Mouse (Mus musculus) heart, embryonic 11.5 days (tissue): ENCODE data around the gene Cds1. TPM values are rescaled to one million over a fixed set of nuclear protein-coding genes. Genes with fewer than 3 reads are reported as not detected.

Experiments
- ATAC-seq: fragments of 200-750 bp; cut with Nextera tagmentation; replicated peaks from 2 replicates; pipeline ENCODE4 v1.8.0; 2017; ENCODE audit warnings: moderate library complexity; ENCODE audit not compliant: insufficient number of reproducible peaks, low FRiP score, low TSS enrichment
- H3K27ac ChIP-seq: fragments of 300-500 bp; sonication (generic); 2 replicates; pipeline ENCODE4 v1.5.1; 2014; ENCODE audit warnings: mild to moderate bottlenecking, low read depth, low read length
- H3K27me3 ChIP-seq: fragments of 300-500 bp; sonication (generic); 2 replicates; pipeline ENCODE4 v1.6.1; 2014; ENCODE audit warnings: mild to moderate bottlenecking, low read length, mixed read lengths; ENCODE audit not compliant: control insufficient read depth, insufficient read depth
- H3K36me3 ChIP-seq: fragments of 300-500 bp; sonication (generic); 2 replicates; pipeline ENCODE4 v1.6.1; 2014; ENCODE audit warnings: mild to moderate bottlenecking, low read length, moderate library complexity, mixed read lengths; ENCODE audit not compliant: control insufficient read depth, insufficient read depth
- H3K4me1 ChIP-seq: fragments of 300-500 bp; sonication (generic); 2 replicates; pipeline ENCODE4 v1.6.1; 2014; ENCODE audit warnings: low read length; ENCODE audit not compliant: control insufficient read depth, insufficient read depth
- H3K4me2 ChIP-seq: fragments of 300-500 bp; sonication (generic); 2 replicates; pipeline ENCODE4 v1.6.1; 2014; ENCODE audit warnings: mild to moderate bottlenecking, moderate library complexity
- H3K4me3 ChIP-seq: fragments of 300-500 bp; sonication (generic); 2 replicates; pipeline ENCODE4 v1.5.1; 2014; ENCODE audit warnings: low read depth, low read length
- H3K9ac ChIP-seq: fragments of 300-500 bp; sonication (generic); 2 replicates; pipeline ENCODE4 v1.6.1; 2014; ENCODE audit warnings: mild to moderate bottlenecking, low read depth, low read length, moderate library complexity
- H3K9me3 ChIP-seq: fragments of 300-500 bp; sonication (generic); replicated peaks from 2 replicates; pipeline ENCODE4 v1.6.1; 2016; ENCODE audit warnings: low read length; ENCODE audit not compliant: control insufficient read depth
- WGBS: fragments of 180-500 bp; shearing (Covaris S2); extraction: QIAGEN DNeasy Blood & Tissue Kit; methylation state at CpG from one replicate; pipeline ENCODE4 v1.1.7; 2014; ENCODE audit not compliant: insufficient replicate concordance; 5-methylcytosine and 5-hydroxymethylcytosine counted together
- polyA plus RNA-seq: library from polyadenylated mRNA; unstranded; fragments of >200 nt; fragmentation: Nextera tagmentation; extraction: Ambion mirVana; gene quantifications from 2 replicates; pipeline ENCODE4 v1.2.1, GENCODE M21; 2014

Cds1 gene
- polyA plus RNA-seq, 1 experiment from 2014 or later = 0.60 TPM

DNA sequence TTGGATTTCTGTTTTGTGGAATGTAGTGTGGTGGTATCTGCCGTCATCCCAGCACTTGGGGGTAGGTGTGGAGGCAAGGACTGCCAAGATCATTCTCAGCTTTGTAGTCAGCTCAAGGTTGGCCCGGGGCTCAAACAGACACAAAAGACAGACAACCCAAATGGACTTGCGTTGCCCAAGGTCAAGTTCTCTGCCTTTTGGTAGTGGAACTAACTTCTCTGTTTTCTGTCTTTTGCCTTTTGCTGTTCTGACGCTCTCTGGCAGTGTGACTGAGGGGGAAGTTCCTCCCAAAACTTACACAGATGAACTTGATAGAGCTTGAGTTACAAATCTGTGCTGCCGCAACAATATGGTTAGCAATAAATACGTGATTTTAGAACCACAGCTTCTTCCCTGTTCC is 1.3 kb downstream of the Cds1 start:
- 24% methylated on average over 6 of the region's 6 CpGs for WGBS
- Histone ChIP-seq H3K9ac (no peak overlapping the region), H3K4me3 (no peak overlapping the region), H3K9me3 (no peaks in the 10 kb centered on the region), H3K36me3 (no peaks in the 10 kb centered on the region), H3K4me2 (no peak overlapping the region), H3K4me1 (no peaks in the 10 kb centered on the region), H3K27ac (no peak overlapping the region), H3K27me3 (peaks cover 70% of the 10 kb centered on the region)
- ATAC-seq = no peak

DNA sequence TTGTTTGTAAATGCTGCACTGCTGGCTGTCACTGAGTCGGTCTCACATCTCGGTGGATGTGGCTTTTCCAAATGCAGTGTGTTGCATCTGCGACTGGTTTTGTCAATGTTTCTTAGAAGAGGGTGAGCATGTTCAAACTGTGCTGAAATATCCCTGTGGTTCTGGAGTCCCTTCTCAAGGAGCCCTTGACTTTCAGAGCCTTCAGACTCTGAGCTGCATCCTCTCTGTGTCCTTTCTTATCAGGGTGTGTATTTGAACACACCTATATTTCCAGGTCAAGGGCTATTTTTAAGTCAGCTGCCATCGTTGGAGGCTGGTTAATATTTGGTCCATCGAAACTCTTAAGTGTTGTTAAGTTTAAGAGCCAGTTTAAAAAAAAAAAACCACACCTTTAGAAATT is 2.2 kb downstream of the Cds1 start:
- Histone ChIP-seq H3K9ac (no peak overlapping the region), H3K36me3 (no peaks in the 10 kb centered on the region), H3K4me2 (no peak overlapping the region), H3K27ac (no peak overlapping the region), H3K4me1 (no peaks in the 10 kb centered on the region), H3K9me3 (no peaks in the 10 kb centered on the region), H3K27me3 (peaks cover 68% of the 10 kb centered on the region), H3K4me3 (no peak overlapping the region)
- WGBS = 51% methylated on average over 5 of the region's 5 CpGs
- ATAC-seq = no peak

DNA sequence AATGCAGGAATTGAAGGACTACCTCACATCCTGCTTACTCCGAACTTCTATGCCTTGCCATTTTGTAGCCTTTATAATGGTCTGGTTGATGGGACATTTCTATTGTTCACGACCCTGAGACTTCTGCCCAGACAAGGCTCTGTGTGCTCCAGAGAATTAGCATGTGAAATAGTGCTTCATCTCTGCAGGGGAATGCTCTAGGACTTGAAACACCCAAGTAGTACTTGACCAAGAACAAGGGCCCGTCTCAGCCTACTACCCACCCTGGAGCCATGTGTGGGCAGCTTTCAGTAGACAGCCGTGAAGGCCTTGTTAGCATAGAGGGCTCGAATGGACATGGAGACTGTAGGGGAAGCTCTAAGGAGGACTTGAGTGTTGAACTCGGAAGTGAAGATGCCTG is 2.6 kb downstream of the Cds1 start:
- no peak overlapping the region for H3K27ac ChIP-seq
- ATAC-seq = no peak
- no peaks in the 10 kb centered on the region for H3K36me3 ChIP-seq
- H3K9ac ChIP-seq = no peak overlapping the region
- peaks cover 72% of the 10 kb centered on the region for H3K27me3 ChIP-seq
- H3K4me2 ChIP-seq = no peak overlapping the region
- no peaks in the 10 kb centered on the region for H3K4me1 ChIP-seq
- H3K9me3 ChIP-seq = no peaks in the 10 kb centered on the region
- no peak overlapping the region for H3K4me3 ChIP-seq
- 75% methylated on average over 6 of the region's 6 CpGs for WGBS

DNA sequence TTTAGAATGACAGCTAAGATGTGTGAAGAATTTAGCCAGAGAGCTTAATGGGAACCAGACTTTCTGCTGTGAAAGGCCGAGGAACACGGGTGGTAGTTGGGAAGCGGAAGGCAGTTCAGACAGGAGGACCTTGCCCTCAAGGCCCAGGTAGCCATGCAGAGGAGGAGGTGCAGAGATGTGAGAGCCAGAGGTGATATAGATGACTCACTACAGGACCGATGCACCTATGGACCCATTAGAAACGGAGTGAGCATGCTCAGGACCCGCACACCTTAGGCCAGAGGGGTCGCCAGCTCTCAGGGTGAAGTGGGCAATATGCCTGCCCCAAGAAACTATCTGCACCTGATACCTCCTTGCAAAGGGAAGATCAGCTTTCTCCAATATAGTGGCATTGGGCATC is 3.6 kb downstream of the Cds1 start:
- WGBS = 88% methylated on average over 7 of the region's 7 CpGs
- no peak for ATAC-seq
- Histone ChIP-seq H3K9ac (no peak overlapping the region), H3K36me3 (no peaks in the 10 kb centered on the region), H3K27me3 (peaks cover 64% of the 10 kb centered on the region), H3K4me2 (no peak overlapping the region), H3K27ac (no peak overlapping the region), H3K4me3 (no peak overlapping the region), H3K4me1 (no peaks in the 10 kb centered on the region), H3K9me3 (no peaks in the 10 kb centered on the region)

GRCm38 (mm10) chr5:101772621-101773020 is 7.7 kb downstream of the Cds1 start:
- no peaks in the 10 kb centered on the region for H3K36me3 ChIP-seq
- no peaks in the 10 kb centered on the region for H3K9me3 ChIP-seq
- no peak for ATAC-seq
- no peak overlapping the region for H3K9ac ChIP-seq
- H3K4me1 ChIP-seq = no peaks in the 10 kb centered on the region
- H3K27me3 ChIP-seq = peaks cover 28% of the 10 kb centered on the region
- H3K4me3 ChIP-seq = no peak overlapping the region
- H3K4me2 ChIP-seq = no peak overlapping the region
- H3K27ac ChIP-seq = no peak overlapping the region
- WGBS = 85% methylated on average over 9 of the region's 9 CpGs

DNA sequence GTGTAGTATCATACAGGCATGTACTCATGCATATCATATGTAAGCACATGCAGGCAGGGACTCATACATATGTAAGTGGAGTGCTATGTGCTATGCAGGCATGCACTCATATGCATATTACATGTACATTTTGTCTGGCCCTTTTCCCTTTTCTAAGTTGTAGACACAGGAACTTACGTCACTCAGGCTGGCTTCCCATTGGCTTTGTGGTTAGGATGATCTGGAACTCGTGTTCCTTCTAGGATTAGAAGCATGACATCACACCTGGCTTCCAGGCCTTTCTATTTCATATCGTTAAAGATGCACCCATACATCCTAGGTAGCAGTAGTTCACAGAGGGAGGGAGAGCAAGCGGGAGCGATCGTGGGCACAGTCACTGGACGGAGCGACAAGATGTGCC is 10.3 kb downstream of the Cds1 start:
- no peak overlapping the region for H3K4me2 ChIP-seq
- no peak overlapping the region for H3K4me3 ChIP-seq
- 91% methylated on average over 8 of the region's 8 CpGs for WGBS
- H3K27me3 ChIP-seq = peaks cover 7% of the 10 kb centered on the region; the same call in 1 of the 2 replicates
- no peak overlapping the region for H3K9ac ChIP-seq
- no peak overlapping the region for H3K27ac ChIP-seq
- ATAC-seq = no peak
- H3K9me3 ChIP-seq = no peaks in the 10 kb centered on the region
- H3K4me1 ChIP-seq = no peaks in the 10 kb centered on the region
- H3K36me3 ChIP-seq = no peaks in the 10 kb centered on the region

DNA sequence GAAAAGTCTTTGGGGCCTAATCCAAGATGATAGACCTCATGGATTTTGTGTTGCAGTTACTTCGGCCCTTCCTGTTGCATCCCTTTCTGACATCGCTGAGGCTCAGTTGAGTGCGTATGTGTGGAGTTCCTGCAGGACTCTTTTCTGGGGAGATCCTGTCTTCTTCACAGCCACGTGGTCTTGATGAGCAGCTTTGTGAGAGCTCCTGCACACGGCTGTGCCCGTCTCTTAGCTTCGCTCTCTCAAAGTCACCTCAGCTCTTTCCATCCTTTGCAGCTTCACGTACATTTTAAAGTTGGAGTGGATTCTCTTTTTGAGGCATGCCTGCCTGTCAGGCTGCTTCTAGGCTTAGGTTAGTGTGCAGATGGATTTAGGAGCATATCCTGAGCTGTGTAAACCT is 11.6 kb downstream of the Cds1 start:
- WGBS = 87% methylated on average over 8 of the region's 8 CpGs
- H3K27me3 ChIP-seq = 0 out of 2 replicates have a peak, but pooled peaks cover 5% of the 10 kb centered on the region
- no peaks in the 10 kb centered on the region for H3K36me3 ChIP-seq
- ATAC-seq = no peak
- no peak overlapping the region for H3K4me3 ChIP-seq
- H3K27ac ChIP-seq = no peak overlapping the region
- H3K9ac ChIP-seq = no peak overlapping the region
- H3K4me2 ChIP-seq = no peak overlapping the region
- no peaks in the 10 kb centered on the region for H3K4me1 ChIP-seq
- H3K9me3 ChIP-seq = no peaks in the 10 kb centered on the region

DNA sequence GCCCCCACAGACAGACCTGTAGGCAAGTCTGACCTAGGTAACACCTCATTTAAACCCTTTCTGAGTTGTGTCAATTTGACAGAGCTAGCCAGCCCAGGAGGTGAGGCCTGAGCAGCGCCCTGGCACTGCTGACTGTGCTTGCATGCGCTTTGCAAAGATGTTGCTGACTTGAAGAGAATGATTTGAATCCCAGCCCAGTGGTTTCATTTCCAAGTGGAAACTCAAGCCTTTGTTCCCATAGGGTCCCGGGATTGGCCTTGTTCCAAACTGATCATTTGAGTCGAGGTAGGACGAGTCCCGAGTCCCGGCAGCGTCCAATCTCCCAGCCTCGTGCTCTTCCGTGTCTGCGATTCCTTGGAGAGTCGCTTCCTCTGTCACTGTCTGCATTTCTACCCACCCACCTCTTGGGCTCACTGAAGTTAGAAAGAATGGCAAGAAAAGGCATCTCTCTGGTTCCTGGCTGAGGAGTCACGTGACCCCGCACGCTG is 14.5 kb downstream of the Cds1 start:
- ATAC-seq = no peak
- Histone ChIP-seq H3K27ac (no peak overlapping the region), H3K9me3 (no peaks in the 10 kb centered on the region), H3K36me3 (no peaks in the 10 kb centered on the region), H3K4me3 (no peak overlapping the region), H3K4me1 (no peaks in the 10 kb centered on the region), H3K4me2 (no peak overlapping the region), H3K9ac (no peak overlapping the region), H3K27me3 (no peaks in the 10 kb centered on the region)
- WGBS = 82% methylated on average over 15 of the region's 15 CpGs

GRCm38 (mm10) chr5:101780918-101781317 is 16.0 kb downstream of the Cds1 start:
- Histone ChIP-seq H3K4me2 (no peak overlapping the region), H3K36me3 (no peaks in the 10 kb centered on the region), H3K27ac (no peak overlapping the region), H3K27me3 (no peaks in the 10 kb centered on the region), H3K9me3 (no peaks in the 10 kb centered on the region), H3K9ac (no peak overlapping the region), H3K4me3 (no peak overlapping the region), H3K4me1 (no peaks in the 10 kb centered on the region)
- 76% methylated on average over 4 of the region's 4 CpGs for WGBS
- ATAC-seq = no peak
